Mouse (Mus musculus): ENCODE results near the gene Pum3. TPM values are rescaled to one million over a fixed set of nuclear protein-coding genes. Genes with fewer than 3 reads are reported as not detected.

Gene Pum3
- total and polyA plus RNA-seq, 2 experiments, result 13.2 to 14.3 TPM

DNA sequence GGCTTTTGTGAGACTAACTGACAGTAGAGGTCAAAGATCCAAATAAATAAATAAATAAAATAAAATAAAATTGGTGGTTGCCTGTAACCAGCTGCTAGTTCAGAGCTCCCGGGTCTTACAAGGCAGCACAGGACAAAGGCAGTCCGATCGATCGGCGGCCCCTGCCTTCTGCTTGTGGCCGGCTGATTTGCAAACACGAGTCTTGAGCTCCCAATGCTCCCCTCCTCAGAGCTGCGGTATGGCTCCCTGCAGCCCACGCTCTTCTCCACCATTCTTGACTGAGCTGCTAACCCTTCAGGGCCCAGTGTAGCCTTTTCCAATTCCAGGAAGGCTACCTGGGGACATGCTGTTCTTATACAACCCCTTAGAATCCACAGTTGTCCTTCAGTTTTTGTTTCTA is 31.8 kb downstream of the Pum3 start:
- WGBS, result 96% methylated on average over 9 of the region's 9 CpGs

DNA sequence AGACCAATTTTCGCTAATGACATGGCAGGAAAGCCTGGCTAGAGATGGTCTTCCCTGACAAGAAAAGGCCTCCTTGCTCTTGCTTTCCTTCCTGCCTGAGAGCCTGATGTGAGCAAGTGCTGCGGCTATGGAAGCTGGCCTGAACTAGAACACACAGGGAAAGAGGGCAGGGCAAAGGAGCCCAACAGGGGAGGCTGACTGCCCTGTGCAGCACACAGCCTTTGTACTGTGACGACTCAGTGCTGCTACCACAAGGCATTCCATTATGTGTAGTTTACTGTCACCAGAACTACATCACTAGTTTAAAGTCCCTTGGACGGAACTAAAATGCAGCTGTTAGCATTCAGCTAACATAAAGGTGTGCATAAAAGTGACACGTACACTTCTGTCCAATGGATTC is 32.4 kb downstream of the Pum3 start:
- no peaks in the 10 kb centered on the region for H3K27me3 ChIP-seq (ENCODE audit: control insufficient read depth, insufficient read depth, low read length)
- H3K79me2 ChIP-seq (ENCODE audit: control insufficient read depth, insufficient read depth, low read length), result no peaks in the 10 kb centered on the region
- 97% methylated on average over 5 of the region's 5 CpGs for WGBS
- H3K27ac ChIP-seq (replicated peaks; ENCODE audit: insufficient read depth, low read depth, low read length), result no peak overlapping the region
- TF ChIP-seq POLR2A (IDR thresholded peaks at IDR 0.05; ENCODE audit: extremely low read depth, insufficient read depth, low read length), result no peak
- TF ChIP-seq CTCF (IDR thresholded peaks at IDR 0.05; ENCODE audit: low read depth, low read length), result no peak
- peaks cover 24% of the 10 kb centered on the region for H3K4me1 ChIP-seq (ENCODE audit: control insufficient read depth, insufficient read depth, low read length)
- DNase-seq (ENCODE audit: extremely low read depth, low read depth, low spot score), result no peak
- H3K4me3 ChIP-seq (ENCODE audit: insufficient read depth, low read depth, low read length), result no peak overlapping the region
- H3K9ac ChIP-seq (ENCODE audit: low read depth, low read length), result no peak overlapping the region
- peaks cover 31% of the 10 kb centered on the region; the same call in 1 of the 2 replicates for H3K36me3 ChIP-seq (ENCODE audit: control insufficient read depth, insufficient read depth, low read length)

More for the DNA sequence above, 31.8 kb downstream of the Pum3 start:
- Histone ChIP-seq H3K4me1 (ENCODE audit: control insufficient read depth, insufficient read depth, low read length) (peaks cover 24% of the 10 kb centered on the region), H3K36me3 (ENCODE audit: control insufficient read depth, insufficient read depth, low read length) (peaks cover 31% of the 10 kb centered on the region; the same call in 1 of the 2 replicates), H3K79me2 (ENCODE audit: control insufficient read depth, insufficient read depth, low read length) (no peaks in the 10 kb centered on the region), H3K27ac (replicated peaks; ENCODE audit: insufficient read depth, low read depth, low read length) (no peak overlapping the region), H3K4me3 (ENCODE audit: insufficient read depth, low read depth, low read length) (no peak overlapping the region), H3K27me3 (ENCODE audit: control insufficient read depth, insufficient read depth, low read length) (no peaks in the 10 kb centered on the region), H3K9ac (ENCODE audit: low read depth, low read length) (no peak overlapping the region)
- DNase-seq (ENCODE audit: extremely low read depth, low read depth, low spot score), result no peak
- TF ChIP-seq POLR2A (IDR thresholded peaks at IDR 0.05; ENCODE audit: extremely low read depth, insufficient read depth, low read length), result no peak
- no peak for TF ChIP-seq CTCF (IDR thresholded peaks at IDR 0.05; ENCODE audit: low read depth, low read length)

DNA sequence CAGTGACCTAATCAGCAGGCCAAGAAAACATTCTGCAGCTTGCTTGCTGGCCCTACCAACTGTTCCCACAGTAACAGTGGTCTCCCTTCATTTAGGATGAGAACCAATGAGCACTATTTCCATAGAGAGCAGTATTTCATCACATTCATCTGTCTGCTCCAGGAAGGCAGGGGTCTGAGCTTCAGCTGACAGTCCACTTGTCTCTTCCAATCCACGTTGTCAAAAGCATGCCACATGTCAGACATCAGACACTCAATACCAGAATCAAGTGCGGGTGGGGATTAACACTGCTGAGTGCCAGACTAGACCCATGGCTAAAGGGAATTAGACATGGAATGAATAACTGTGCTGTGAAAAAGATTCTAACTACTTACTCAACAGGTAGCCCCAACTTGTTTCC is 32.9 kb downstream of the Pum3 start:
- Histone ChIP-seq H3K27ac (replicated peaks; ENCODE audit: insufficient read depth, low read depth, low read length) (no peak overlapping the region), H3K9ac (ENCODE audit: low read depth, low read length) (no peak overlapping the region), H3K36me3 (ENCODE audit: control insufficient read depth, insufficient read depth, low read length) (peaks cover 35% of the 10 kb centered on the region; the same call in 1 of the 2 replicates), H3K4me1 (ENCODE audit: control insufficient read depth, insufficient read depth, low read length) (peaks cover 24% of the 10 kb centered on the region), H3K79me2 (ENCODE audit: control insufficient read depth, insufficient read depth, low read length) (no peaks in the 10 kb centered on the region), H3K4me3 (ENCODE audit: insufficient read depth, low read depth, low read length) (no peak overlapping the region), H3K27me3 (ENCODE audit: control insufficient read depth, insufficient read depth, low read length) (no peaks in the 10 kb centered on the region)
- DNase-seq (ENCODE audit: extremely low read depth, low read depth, low spot score), result no peak
- 100% methylated on average over 2 of the region's 2 CpGs for WGBS
- TF ChIP-seq CTCF (IDR thresholded peaks at IDR 0.05; ENCODE audit: low read depth, low read length), result no peak
- no peak for TF ChIP-seq POLR2A (IDR thresholded peaks at IDR 0.05; ENCODE audit: extremely low read depth, insufficient read depth, low read length)

DNA sequence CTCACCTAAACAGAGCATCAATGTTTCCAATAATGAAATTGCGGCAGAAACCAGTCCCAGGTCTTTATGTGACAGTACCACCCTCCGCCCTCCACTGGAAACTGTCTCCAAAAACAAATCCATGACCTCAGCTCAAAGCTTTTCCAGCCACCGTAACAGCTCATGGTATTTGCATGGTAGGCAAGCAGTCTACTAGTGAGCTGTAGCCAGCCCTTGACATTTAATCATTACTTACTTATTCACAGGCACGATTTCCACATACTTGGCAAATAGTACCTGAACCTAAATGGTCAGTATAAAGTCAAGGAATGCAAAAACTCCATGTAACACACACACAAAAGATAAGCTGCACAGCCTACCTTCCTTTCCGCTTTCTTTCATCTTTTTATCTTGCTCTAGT is 33.7 kb downstream of the Pum3 start:
- Histone ChIP-seq H3K4me3 (ENCODE audit: insufficient read depth, low read depth, low read length) (no peak overlapping the region), H3K79me2 (ENCODE audit: control insufficient read depth, insufficient read depth, low read length) (no peaks in the 10 kb centered on the region), H3K27me3 (ENCODE audit: control insufficient read depth, insufficient read depth, low read length) (no peaks in the 10 kb centered on the region), H3K27ac (replicated peaks; ENCODE audit: insufficient read depth, low read depth, low read length) (no peak overlapping the region), H3K9ac (ENCODE audit: low read depth, low read length) (no peak overlapping the region), H3K36me3 (ENCODE audit: control insufficient read depth, insufficient read depth, low read length) (peaks cover 33% of the 10 kb centered on the region; the same call in 1 of the 2 replicates), H3K4me1 (ENCODE audit: control insufficient read depth, insufficient read depth, low read length) (peaks cover 24% of the 10 kb centered on the region)
- DNase-seq (ENCODE audit: extremely low read depth, low read depth, low spot score), result peak; percentile 93
- no peak for TF ChIP-seq POLR2A (IDR thresholded peaks at IDR 0.05; ENCODE audit: extremely low read depth, insufficient read depth, low read length)
- no peak for TF ChIP-seq CTCF (IDR thresholded peaks at IDR 0.05; ENCODE audit: low read depth, low read length)
- WGBS, result 29% methylated on average over 5 of the region's 5 CpGs

DNA sequence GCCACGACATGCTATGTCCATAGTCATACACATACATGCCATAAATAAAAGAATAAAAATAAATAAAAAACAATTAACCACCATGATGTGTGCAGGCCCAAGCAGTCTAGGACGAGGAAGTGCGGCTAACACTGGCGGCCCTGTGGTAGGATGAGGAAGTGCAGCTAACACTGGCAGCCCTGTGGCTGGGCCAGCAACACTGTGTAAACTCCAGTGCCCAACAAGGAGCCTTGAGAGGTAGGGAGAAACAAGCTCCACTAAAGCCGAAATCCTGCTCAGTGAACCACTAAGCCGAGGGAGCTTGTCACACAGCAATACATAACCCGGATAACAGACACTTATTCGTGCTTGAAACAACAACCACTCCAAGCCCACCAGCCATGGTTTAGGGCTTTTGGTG is 34.1 kb downstream of the Pum3 start:
- Histone ChIP-seq H3K4me1 (ENCODE audit: control insufficient read depth, insufficient read depth, low read length) (peaks cover 24% of the 10 kb centered on the region), H3K4me3 (ENCODE audit: insufficient read depth, low read depth, low read length) (no peak overlapping the region), H3K9ac (ENCODE audit: low read depth, low read length) (no peak overlapping the region), H3K79me2 (ENCODE audit: control insufficient read depth, insufficient read depth, low read length) (no peaks in the 10 kb centered on the region), H3K36me3 (ENCODE audit: control insufficient read depth, insufficient read depth, low read length) (peaks cover 33% of the 10 kb centered on the region), H3K27ac (replicated peaks; ENCODE audit: insufficient read depth, low read depth, low read length) (no peak overlapping the region), H3K27me3 (ENCODE audit: control insufficient read depth, insufficient read depth, low read length) (no peaks in the 10 kb centered on the region)
- TF ChIP-seq CTCF (IDR thresholded peaks at IDR 0.05; ENCODE audit: low read depth, low read length) (peak; percentile 45; the same call in 1 of the 2 replicates), POLR2A (IDR thresholded peaks at IDR 0.05; ENCODE audit: extremely low read depth, insufficient read depth, low read length) (no peak)
- DNase-seq (ENCODE audit: extremely low read depth, low read depth, low spot score), result no peak
- WGBS, result 86% methylated on average over 8 of the region's 8 CpGs

DNA sequence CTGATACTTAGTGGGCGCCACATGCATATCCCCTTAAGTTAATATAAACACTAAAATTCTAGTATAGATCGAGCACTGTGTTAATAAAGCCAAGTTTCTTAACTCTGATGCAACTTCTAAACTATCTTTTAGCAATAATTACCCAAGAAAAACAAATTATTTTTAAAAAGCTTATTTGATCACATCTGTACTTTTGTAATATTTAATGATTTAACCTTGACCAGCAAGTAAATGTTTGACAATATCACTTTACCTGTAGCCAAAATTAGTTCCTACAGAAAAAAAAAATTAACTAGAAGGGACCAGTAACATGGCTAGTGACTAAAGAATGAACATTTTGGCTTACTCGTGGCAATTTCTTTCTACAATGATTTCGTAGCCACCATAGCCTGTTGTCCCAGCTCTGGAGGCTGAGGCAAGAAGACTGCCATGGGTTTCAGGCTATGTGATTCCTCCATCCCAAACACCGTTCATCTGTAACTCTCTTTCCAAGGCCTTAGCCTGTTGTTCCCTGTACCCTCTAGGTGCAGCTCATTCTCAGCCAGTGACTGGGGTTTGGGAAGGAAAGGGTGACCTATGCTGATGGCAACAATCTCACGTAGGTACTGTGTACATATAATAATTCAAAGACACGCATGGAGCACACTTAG is 35.2 kb downstream of the Pum3 start:
- peaks cover 24% of the 10 kb centered on the region for H3K4me1 ChIP-seq (ENCODE audit: control insufficient read depth, insufficient read depth, low read length)
- no peak for TF ChIP-seq CTCF (IDR thresholded peaks at IDR 0.05; ENCODE audit: low read depth, low read length)
- TF ChIP-seq POLR2A (IDR thresholded peaks at IDR 0.05; ENCODE audit: extremely low read depth, insufficient read depth, low read length), result no peak
- H3K27me3 ChIP-seq (ENCODE audit: control insufficient read depth, insufficient read depth, low read length), result no peaks in the 10 kb centered on the region
- H3K9ac ChIP-seq (ENCODE audit: low read depth, low read length), result no peak overlapping the region
- H3K4me3 ChIP-seq (ENCODE audit: insufficient read depth, low read depth, low read length), result no peak overlapping the region
- H3K27ac ChIP-seq (replicated peaks; ENCODE audit: insufficient read depth, low read depth, low read length), result peak overlapping the region; percentile 8
- peak; percentile 92 for DNase-seq (ENCODE audit: extremely low read depth, low read depth, low spot score)
- whole genome bisulfite sequencing, result 32% methylated on average over 7 of the region's 7 CpGs
- peaks cover 35% of the 10 kb centered on the region for H3K36me3 ChIP-seq (ENCODE audit: control insufficient read depth, insufficient read depth, low read length)
- H3K79me2 ChIP-seq (ENCODE audit: control insufficient read depth, insufficient read depth, low read length), result no peaks in the 10 kb centered on the region

Measured in liver, adult 2 months (tissue).